Mouse (Mus musculus) forebrain, embryonic 14.5 days (tissue): ENCODE data around the gene Wnt4. TPM values are rescaled to one million over a fixed set of nuclear protein-coding genes. Genes with fewer than 3 reads are reported as not detected.

Source experiments
- ATAC-seq: fragments of 200-750 bp; cut with Nextera tagmentation; 2 replicates; pipeline ENCODE4 v1.8.0; 2017; ENCODE audit warnings: mild to moderate bottlenecking, moderate library complexity
- DNase-seq: peaks from one replicate; pipeline ENCODE4 v3.0.0-alpha.2; 2015; ENCODE audit warnings: low spot score
- H3K27ac ChIP-seq: fragments of 300-500 bp; sonication (generic); 2 replicates; pipeline ENCODE4 v1.5.1; 2014; ENCODE audit warnings: low read depth, mild to moderate bottlenecking, control low read depth, low read length, moderate library complexity
- H3K27me3 ChIP-seq: fragments of 300-500 bp; sonication (generic); replicated peaks from 2 replicates; pipeline ENCODE4 v1.6.1; 2014; ENCODE audit warnings: low read length, control low read depth, mixed read lengths; ENCODE audit not compliant: control insufficient read depth, insufficient read depth
- H3K36me3 ChIP-seq: fragments of 300-500 bp; sonication (generic); 2 replicates; pipeline ENCODE4 v1.6.1; 2014; ENCODE audit warnings: low read length, control low read depth; ENCODE audit not compliant: control insufficient read depth, insufficient read depth
- H3K4me1 ChIP-seq: fragments of 300-500 bp; sonication (generic); 2 replicates; pipeline ENCODE4 v1.6.1; 2014; ENCODE audit warnings: antibody characterized with exemption, low read length, control low read depth; ENCODE audit not compliant: control insufficient read depth, insufficient read depth
- H3K4me2 ChIP-seq: fragments of 300-500 bp; sonication (generic); 2 replicates; pipeline ENCODE4 v1.6.1; 2014; ENCODE audit warnings: mild to moderate bottlenecking, control low read depth, low read length
- H3K4me3 ChIP-seq: fragments of 300-500 bp; sonication (generic); 2 replicates; pipeline ENCODE4 v1.5.1; 2014; ENCODE audit warnings: low read depth, low read length, control low read depth
- H3K9ac ChIP-seq: fragments of 300-500 bp; sonication (generic); 2 replicates; pipeline ENCODE4 v1.6.1; 2014; ENCODE audit warnings: mild to moderate bottlenecking, low read length, control low read depth, moderate library complexity
- H3K9me3 ChIP-seq: fragments of 300-500 bp; sonication (generic); replicated peaks from 2 replicates; pipeline ENCODE4 v1.6.1; 2016; ENCODE audit warnings: low read length, control low read depth, mixed read lengths; ENCODE audit not compliant: control insufficient read depth
- WGBS: fragments of 180-500 bp; shearing (Covaris S2); extraction: QIAGEN DNeasy Blood & Tissue Kit; methylation state at CpG from one replicate; pipeline ENCODE4 v1.1.7; 2014; 5-methylcytosine and 5-hydroxymethylcytosine counted together
- polyA plus RNA-seq: library from polyadenylated mRNA; unstranded; fragments of >200 nt; fragmentation: Nextera tagmentation; extraction: Ambion mirVana; gene quantifications from 2 replicates; pipeline ENCODE4 v1.2.1, GENCODE M21; 2014

Wnt4 gene
- polyA plus RNA-seq, 1 experiment from 2014 or later, result 0.80 TPM

DNA sequence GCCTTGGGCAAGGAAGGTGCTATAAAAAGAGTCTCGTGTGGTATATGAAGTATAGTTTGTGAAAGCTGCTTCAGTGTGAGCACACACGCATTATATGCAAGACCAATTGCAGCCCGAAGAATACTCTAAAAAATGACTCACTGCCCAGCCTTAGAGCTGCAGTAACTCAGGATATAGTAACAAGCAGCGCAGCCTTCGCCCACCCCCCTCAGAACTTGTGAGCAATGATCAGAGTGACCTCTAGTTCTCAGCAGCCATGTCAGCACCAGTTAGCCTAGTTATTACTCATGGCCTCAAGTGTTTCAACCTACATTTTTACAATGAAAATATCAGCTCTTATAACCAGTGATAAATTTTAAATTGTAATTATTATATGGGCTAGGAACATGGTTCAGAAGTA, 59.2 kb downstream of the Wnt4 start:
- no peaks in the 10 kb centered on the region for H3K27me3 ChIP-seq
- 94% methylated on average over 5 of the region's 5 CpGs for WGBS
- no peaks in the 10 kb centered on the region for H3K4me1 ChIP-seq
- H3K9me3 ChIP-seq, result no peaks in the 10 kb centered on the region
- H3K9ac ChIP-seq, result no peak overlapping the region
- no peak overlapping the region for H3K4me2 ChIP-seq
- DNase-seq (no peak), ATAC-seq (no peak)
- H3K27ac ChIP-seq, result no peak overlapping the region
- H3K4me3 ChIP-seq, result no peak overlapping the region
- H3K36me3 ChIP-seq, result peaks cover 33% of the 10 kb centered on the region

DNA sequence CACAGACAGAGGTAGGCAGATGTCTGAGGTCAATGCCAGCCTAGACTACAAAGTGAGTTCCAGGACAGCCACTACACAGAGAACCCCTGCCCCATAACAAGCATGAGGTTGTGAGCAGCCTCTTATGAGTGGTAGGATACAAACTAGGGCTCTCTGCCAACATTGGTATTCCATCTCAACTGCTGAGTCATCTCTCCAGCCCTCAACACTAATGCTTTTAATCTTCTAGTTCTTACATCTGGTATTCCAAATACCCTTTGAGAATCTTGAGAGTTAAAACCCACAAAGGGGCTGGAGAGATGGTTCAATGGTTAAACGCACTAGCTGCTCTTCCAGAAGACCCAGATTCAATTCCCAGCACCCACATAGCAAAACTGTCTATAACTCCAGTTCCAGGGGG, 62.1 kb downstream of the Wnt4 start:
- no peak for ATAC-seq
- Histone ChIP-seq H3K9me3 (no peaks in the 10 kb centered on the region), H3K4me1 (no peaks in the 10 kb centered on the region), H3K27me3 (no peaks in the 10 kb centered on the region), H3K9ac (no peak overlapping the region), H3K4me2 (no peak overlapping the region), H3K4me3 (no peak overlapping the region), H3K36me3 (peaks cover 9% of the 10 kb centered on the region; the same call in 1 of the 2 replicates), H3K27ac (no peak overlapping the region)
- DNase-seq, result peak; percentile 8
- WGBS, result 89% methylated on average over 1 of the region's 1 CpGs

DNA sequence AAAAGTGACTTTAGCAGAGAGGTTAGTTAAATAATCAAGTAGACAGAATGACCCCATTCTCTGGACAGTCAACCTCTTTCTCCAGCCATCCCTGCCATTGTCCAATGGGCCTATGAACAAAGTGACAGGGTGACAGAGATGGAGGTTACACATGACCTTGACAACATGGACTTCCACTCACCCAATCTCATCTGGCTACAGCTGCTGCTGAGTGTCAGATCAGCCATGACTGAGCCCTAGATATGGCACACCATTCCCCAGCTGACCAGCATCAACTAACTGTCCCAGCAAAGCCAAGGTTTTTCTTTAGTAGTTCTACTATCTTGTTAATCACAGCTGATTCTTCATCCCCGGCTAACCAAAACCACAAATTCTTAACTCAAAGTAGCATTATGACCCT, 65.5 kb downstream of the Wnt4 start:
- Histone ChIP-seq H3K4me2 (no peak overlapping the region), H3K4me1 (no peaks in the 10 kb centered on the region), H3K27ac (no peak overlapping the region), H3K27me3 (no peaks in the 10 kb centered on the region), H3K36me3 (no peaks in the 10 kb centered on the region), H3K9ac (no peak overlapping the region), H3K9me3 (no peaks in the 10 kb centered on the region), H3K4me3 (no peak overlapping the region)
- 94% methylated on average over 1 of the region's 1 CpGs for WGBS
- no peak for DNase-seq
- no peak for ATAC-seq

DNA sequence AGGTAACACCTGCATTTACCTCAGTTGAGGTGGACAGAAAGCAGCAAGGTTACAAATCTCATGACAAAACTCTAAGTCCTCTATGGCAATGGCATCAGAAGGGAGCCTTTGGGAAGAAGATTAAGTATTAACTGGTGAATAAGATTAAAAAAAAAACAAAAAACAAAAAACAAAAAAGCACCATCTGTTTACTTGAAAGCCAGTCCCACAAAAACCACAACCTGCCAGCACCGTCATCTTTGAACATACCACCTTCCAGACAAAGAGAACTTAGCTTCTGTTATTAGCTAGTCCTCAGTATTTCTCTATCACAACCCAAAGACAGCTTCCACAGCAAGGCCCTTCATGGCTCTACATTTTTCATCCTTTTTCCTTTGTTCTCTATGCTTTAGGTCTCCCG, 67.8 kb downstream of the Wnt4 start:
- Histone ChIP-seq H3K9ac (no peak overlapping the region), H3K4me3 (no peak overlapping the region), H3K36me3 (no peaks in the 10 kb centered on the region), H3K27ac (no peak overlapping the region), H3K27me3 (no peaks in the 10 kb centered on the region), H3K9me3 (no peaks in the 10 kb centered on the region), H3K4me1 (0 out of 2 replicates have a peak, but pooled peaks cover 2% of the 10 kb centered on the region), H3K4me2 (no peak overlapping the region)
- no peak for DNase-seq
- 80% methylated on average over 2 of the region's 2 CpGs for WGBS
- no peak for ATAC-seq

DNA sequence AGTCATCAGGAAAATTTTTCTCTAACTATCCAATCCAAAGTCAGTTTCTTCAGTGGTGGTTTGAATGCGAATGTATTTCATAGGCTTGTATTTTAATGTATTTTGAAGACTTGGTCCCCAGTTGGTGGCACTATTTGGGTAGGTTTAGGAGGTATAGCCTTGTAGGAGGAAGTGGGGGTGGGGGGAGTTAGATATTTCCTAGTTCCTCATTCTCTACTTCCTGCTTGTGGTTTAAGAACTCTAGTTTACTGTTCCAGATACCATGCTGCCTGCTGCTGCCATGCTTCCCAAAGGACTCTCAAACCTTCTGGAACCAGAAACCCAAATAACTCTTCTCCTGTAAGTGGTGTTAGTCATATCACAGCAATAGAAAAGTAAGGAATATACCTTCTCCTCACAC, 68.5 kb downstream of the Wnt4 start:
- DNase-seq (no peak), ATAC-seq (no peak)
- Histone ChIP-seq H3K9ac (no peak overlapping the region), H3K9me3 (no peaks in the 10 kb centered on the region), H3K36me3 (no peaks in the 10 kb centered on the region), H3K4me1 (0 out of 2 replicates have a peak, but pooled peaks cover 2% of the 10 kb centered on the region), H3K27ac (no peak overlapping the region), H3K4me3 (no peak overlapping the region), H3K27me3 (no peaks in the 10 kb centered on the region), H3K4me2 (no peak overlapping the region)
- WGBS, result 97% methylated on average over 1 of the region's 1 CpGs

Other genes starting within 250 kb of the Wnt4 start
- gene Zbtb40, start 228.7 kb upstream of the Wnt4 start, polyA plus RNA-seq, result 2.8 and 4.4 TPM in 2 replicates
- gene Cdc42, start 80.2 kb downstream of the Wnt4 start, polyA plus RNA-seq, result 928 and 953 TPM in 2 replicates
- not detected in 2 replicates for gene Cela3a, start 132.3 kb downstream of the Wnt4 start, polyA plus RNA-seq
- not detected in 2 replicates for gene Cela3b, start 153.1 kb downstream of the Wnt4 start, polyA plus RNA-seq
- not detected in 2 replicates for gene 1700013G24Rik, start 175.8 kb downstream of the Wnt4 start, polyA plus RNA-seq
- gene Hspg2, start 191.3 kb downstream of the Wnt4 start, polyA plus RNA-seq, result 4.0 and 4.7 TPM in 2 replicates